Mouse (Mus musculus) erythroblast, embryonic 14.5 days (primary cell): ENCODE measurements around the gene Tsg101.

Experiments used
- GATA1 ChIP-seq: IDR thresholded peaks from 2 replicates; pipeline ENCODE4 v1.6.1; 2012; ENCODE audit warnings: low read length, inconsistent platforms, mixed read lengths
- TAL1 ChIP-seq: IDR thresholded peaks from 3 replicates; pipeline ENCODE4 v1.6.1; 2012; ENCODE audit warnings: low read length, inconsistent platforms, mixed read lengths

DNA sequence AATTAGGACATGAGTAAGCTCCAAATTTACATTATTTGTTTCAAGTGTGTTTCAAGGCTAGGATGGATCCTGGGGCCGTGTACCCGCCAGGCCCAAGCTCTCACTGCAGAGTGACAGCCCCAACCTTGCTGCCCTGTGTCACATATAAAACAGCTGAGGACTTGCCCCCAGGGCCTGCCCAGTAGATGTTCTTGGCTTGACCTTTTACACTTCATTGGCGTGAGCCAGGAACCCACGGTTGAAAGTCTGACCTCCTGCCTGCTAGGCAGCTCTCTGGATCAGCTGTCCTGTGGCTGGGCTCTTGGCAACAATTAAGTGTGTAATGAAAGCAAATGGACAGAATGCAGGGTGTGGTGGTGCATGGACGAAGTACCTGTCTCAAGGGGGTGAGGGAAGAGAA is 70.5 kb downstream of the Tsg101 start:
- no peak for TF ChIP-seq TAL1
- no peak for TF ChIP-seq GATA1
